8 mouse cellular contexts compared by ENCODE assay signal in genomic region chr11:49848080-49848815, GRCm38 (mm10). TPM values are rescaled to one million over a fixed set of nuclear protein-coding genes. Genes with fewer than 3 reads are reported as not detected.
DNase-seq lines count a peak whose midpoint lies in the region; ATAC-seq and TF ChIP-seq lines count a peak whose summit lies in the region.

No protein-coding gene starts in this region.

- peaks cover 2 to 31% of the 10 kb centered on the region in 2 experiments for H3K4me1 ChIP-seq in CH12.LX (ENCODE audit: control insufficient read depth in 1 of 2, insufficient read depth in 2 of 2)
- H3K4me1 ChIP-seq in forebrain, embryonic 10.5 days, result peaks cover 27% of the 10 kb centered on the region
- peaks cover 13% of the 10 kb centered on the region for H3K4me1 ChIP-seq in intestine, embryonic 15.5 days (replicated peaks)

- WGBS in forebrain, embryonic 10.5 days, result 84% methylated on average over 4 of the region's 4 CpGs
- WGBS in intestine, embryonic 15.5 days, result 69% methylated on average over 4 of the region's 4 CpGs

- peak overlapping the region; percentile 76; the same call in 1 of the 2 replicates for H3K9ac ChIP-seq in CH12.LX (ENCODE audit: insufficient read depth, low read depth)
- H3K9ac ChIP-seq in intestine, embryonic 15.5 days, result no peak overlapping the region

- DNase-seq in 3T3-L1 (ENCODE audit: low read depth, low spot score), result peak; percentile 6
- DNase-seq in CH12.LX (ENCODE audit: extremely low read depth), result no peak
- no peak for DNase-seq in forebrain, embryonic 10.5 days (ENCODE audit: extremely low spot score, low spot score)
- no peak for DNase-seq in layer of hippocampus, adult 9-11 months
- no peak for DNase-seq in left cerebral cortex, postnatal 36 days (ENCODE audit: low spot score in 2 of 2)
- DNase-seq in ovary, postnatal 10 days (ENCODE audit: low spot score), result no peak

- TF ChIP-seq EP300 in CH12.LX (IDR thresholded peaks at IDR 0.05; ENCODE audit: low read length), result no peak

- peak overlapping the region in 1 of 3 experiments; percentile 72 for H3K4me3 ChIP-seq in CH12.LX (replicated peaks in 1 of 3; ENCODE audit: low read depth in 2 of 3, low read length in 2 of 3, poor library complexity in 1 of 3)
- H3K4me3 ChIP-seq in forebrain, embryonic 10.5 days, result peak overlapping the region; percentile 6; the same call in 1 of the 2 replicates
- H3K4me3 ChIP-seq in intestine, embryonic 15.5 days (replicated peaks), result no peak overlapping the region

- peak overlapping the region; percentile 41; the same call in 1 of the 2 replicates for H3K4me2 ChIP-seq in CH12.LX (ENCODE audit: insufficient read depth, low read depth, poor library complexity, severe bottlenecking)
- H3K4me2 ChIP-seq in intestine, embryonic 15.5 days (replicated peaks), result peak overlapping the region; percentile 83

- no peak for TF ChIP-seq RAD21 in CH12.LX (IDR thresholded peaks at IDR 0.05; ENCODE audit: low read depth, low read length)

- intact Hi-C loops in left cerebral cortex, postnatal 36 days (cut with DNase I), result loop anchor here (5.0 kb wide), 3 partner anchors 121 to 196 kb away; partner anchors contain the start of gene Cnot6

- H3K79me2 ChIP-seq in CH12.LX (replicated peaks; ENCODE audit: control insufficient read depth, extremely low read depth, insufficient read depth, poor library complexity, severe bottlenecking), result no peaks in the 10 kb centered on the region

- H3K9me3 ChIP-seq in CH12.LX (replicated peaks; ENCODE audit: low read length), result no peaks in the 10 kb centered on the region
- H3K9me3 ChIP-seq in forebrain, embryonic 10.5 days, result no peaks in the 10 kb centered on the region
- no peaks in the 10 kb centered on the region for H3K9me3 ChIP-seq in intestine, embryonic 15.5 days

- no peaks in the 10 kb centered on the region for H3K27me3 ChIP-seq in CH12.LX (replicated peaks)
- no peaks in the 10 kb centered on the region for H3K27me3 ChIP-seq in forebrain, embryonic 10.5 days (ENCODE audit: poor library complexity, severe bottlenecking)
- H3K27me3 ChIP-seq in intestine, embryonic 15.5 days (replicated peaks), result no peaks in the 10 kb centered on the region

- in situ Hi-C loops in CH12.LX (cut with MboI; ENCODE audit: low pct_ligation_motif_present, low pct_unique_long_range_greater_than_20kb, low sequenced_read_pairs), result no loop called here

- ATAC-seq in intestine, embryonic 15.5 days, result no peak
- peak; percentile 19 for ATAC-seq in megakaryocyte progenitor cell, adult 5-6 weeks (replicated peaks; ENCODE audit: poor library complexity)

- dilution Hi-C loops in CH12.LX (cut with MboI; ENCODE audit: extremely low pct_ligation_motif_present, extremely low pct_unique_long_range_greater_than_20kb, low sequenced_read_pairs), result no loop called here

- no peak overlapping the region for H3K27ac ChIP-seq in CH12.LX (ENCODE audit: insufficient read depth, low read depth)
- no peak overlapping the region for H3K27ac ChIP-seq in forebrain, embryonic 10.5 days
- no peak overlapping the region for H3K27ac ChIP-seq in intestine, embryonic 15.5 days

- no peak for TF ChIP-seq CTCF in CH12.LX (conservative IDR thresholded peaks at IDR 0.05 in 1 of 2, IDR thresholded peaks at IDR 0.05 in 1 of 2; ENCODE audit: low read depth in 2 of 2, low read length in 2 of 2)

- H3K36me3 ChIP-seq in CH12.LX (replicated peaks in 1 of 2; ENCODE audit: control insufficient read depth in 1 of 2, insufficient read depth in 1 of 2, low read length in 1 of 2), result peaks cover 0 to 22% of the 10 kb centered on the region in 2 experiments
- peaks cover 13% of the 10 kb centered on the region; the same call in 1 of the 2 replicates for H3K36me3 ChIP-seq in forebrain, embryonic 10.5 days (replicated peaks)
- H3K36me3 ChIP-seq in intestine, embryonic 15.5 days, result no peaks in the 10 kb centered on the region

- TF ChIP-seq POLR2A in CH12.LX (IDR thresholded peaks at IDR 0.05; ENCODE audit: low read depth, low read length), result no peak

TF ChIP-seq in CH12.LX, 34 proteins besides CTCF, POLR2A, EP300 and RAD21:
- no peak for TF ChIP-seq E2F4 (IDR thresholded peaks at IDR 0.05; ENCODE audit: insufficient replicate concordance, low read depth, low read length)

RNA-seq across cellular contexts. Expression of gene Mapk9, which starts 1.7 kb away (rescaled TPM):
- total RNA-seq in CH12.LX (2012; rRNA removed), result 22.0 and 22.5 TPM in 2 replicates
- total RNA-seq in CH12.LX (2014; rRNA removed), result 29.3 and 35.3 TPM in 2 replicates
- polyA plus RNA-seq in CH12.LX (2012; ENCODE audit: insufficient read length, low read depth), result 31.7 and 36.8 TPM in 2 replicates
- polyA plus RNA-seq in forebrain, embryonic 10.5 days (2016; fragmentation: Nextera tagmentation; extraction: Ambion mirVana), result 21.8 and 23.8 TPM in 2 replicates
- 29.9 and 32.1 TPM in 2 replicates for polyA plus RNA-seq in intestine, embryonic 15.5 days (2015; fragmentation: Nextera tagmentation; extraction: Ambion mirVana)
- 32.9 and 40.2 TPM in 2 replicates for total RNA-seq in megakaryocyte progenitor cell, adult 5-6 weeks (2015)
- total RNA-seq in megakaryocyte progenitor cell, adult 5-6 weeks (2017), result 31.1 and 56.3 TPM in 2 replicates
- total RNA-seq in left cerebral cortex, postnatal 36 days (2021), result 100 to 1,000 TPM; 215 to 223 TPM

RNA-seq across cellular contexts. Expression of gene Rasgef1c, which starts 53.4 kb away (rescaled TPM):
- not detected in 2 replicates for total RNA-seq in CH12.LX (2012; rRNA removed)
- total RNA-seq in CH12.LX (2014; rRNA removed), result not detected in 2 replicates
- not detected in 2 replicates for polyA plus RNA-seq in CH12.LX (2012; ENCODE audit: insufficient read length, low read depth)
- polyA plus RNA-seq in forebrain, embryonic 10.5 days (2016; fragmentation: Nextera tagmentation; extraction: Ambion mirVana), result 0.29 and 0.33 TPM in 2 replicates
- 0.36 and 0.43 TPM in 2 replicates for polyA plus RNA-seq in intestine, embryonic 15.5 days (2015; fragmentation: Nextera tagmentation; extraction: Ambion mirVana)
- 0.15 and 0.17 TPM in 2 replicates for total RNA-seq in megakaryocyte progenitor cell, adult 5-6 weeks (2015)
- 0.12 and 0.30 TPM in 2 replicates for total RNA-seq in megakaryocyte progenitor cell, adult 5-6 weeks (2017)
- 10 to 100 TPM; 36.6 to 46.1 TPM for total RNA-seq in left cerebral cortex, postnatal 36 days (2021)

RNA-seq across cellular contexts. Expression of gene Gfpt2, which starts 54.3 kb away (rescaled TPM):
- total RNA-seq in CH12.LX (2012; rRNA removed) (0.04 TPM in 1 of 2 replicates, not detected in the other), CH12.LX (2014; rRNA removed) (not detected in 2 replicates)
- not detected in 2 replicates for polyA plus RNA-seq in CH12.LX (2012; ENCODE audit: insufficient read length, low read depth)
- polyA plus RNA-seq in forebrain, embryonic 10.5 days (2016; fragmentation: Nextera tagmentation; extraction: Ambion mirVana), result 25.8 TPM in 2 replicates
- polyA plus RNA-seq in intestine, embryonic 15.5 days (2015; fragmentation: Nextera tagmentation; extraction: Ambion mirVana), result 6.5 and 6.7 TPM in 2 replicates
- total RNA-seq in megakaryocyte progenitor cell, adult 5-6 weeks (2015), result 0.24 and 0.39 TPM in 2 replicates
- 0.37 TPM in 1 of 2 replicates, not detected in the other for total RNA-seq in megakaryocyte progenitor cell, adult 5-6 weeks (2017)
- 1 to 10 TPM; 7.6 to 8.0 TPM for total RNA-seq in left cerebral cortex, postnatal 36 days (2021)

Comparison
In these comparisons a context has a peak if more than half of its experiments do, and no peak if none do; other contexts are left out.
1. RNA of gene Rasgef1c, which starts 53.4 kb away (total RNA-seq): 36.6 to 46.1 TPM in left cerebral cortex, postnatal 36 days; 0.12 to 0.30 TPM in megakaryocyte progenitor cell, adult 5-6 weeks and not detected in CH12.LX; every median in the first group is over 10 times any median in the second.
2. RNA of gene Gfpt2, which starts 54.3 kb away (total RNA-seq): 7.6 to 8.0 TPM in left cerebral cortex, postnatal 36 days; 0.24 to 0.39 TPM in megakaryocyte progenitor cell, adult 5-6 weeks and 0.04 TPM in CH12.LX; every median in the first group is over 4 times any median in the second.